Mouse (Mus musculus): ENCODE results near the gene Hlcs.

GRCm38 (mm10) chr16:94087570-94088225, 225.7 kb downstream of the Hlcs start:
- TF ChIP-seq CTCF (IDR thresholded peaks at IDR 0.05; ENCODE audit: low read depth, low read length): no peak
- no peak for TF ChIP-seq TAL1 (conservative IDR thresholded peaks at IDR 0.05; ENCODE audit: low read depth, low read length)

All from G1E (cell line).